Mouse (Mus musculus): ENCODE results near the gene Aldh4a1. TPM values are rescaled to one million over a fixed set of nuclear protein-coding genes. Genes with fewer than 3 reads are reported as not detected.

Aldh4a1 gene
- polyA plus RNA-seq, 1 experiment, result 26.5 TPM

DNA sequence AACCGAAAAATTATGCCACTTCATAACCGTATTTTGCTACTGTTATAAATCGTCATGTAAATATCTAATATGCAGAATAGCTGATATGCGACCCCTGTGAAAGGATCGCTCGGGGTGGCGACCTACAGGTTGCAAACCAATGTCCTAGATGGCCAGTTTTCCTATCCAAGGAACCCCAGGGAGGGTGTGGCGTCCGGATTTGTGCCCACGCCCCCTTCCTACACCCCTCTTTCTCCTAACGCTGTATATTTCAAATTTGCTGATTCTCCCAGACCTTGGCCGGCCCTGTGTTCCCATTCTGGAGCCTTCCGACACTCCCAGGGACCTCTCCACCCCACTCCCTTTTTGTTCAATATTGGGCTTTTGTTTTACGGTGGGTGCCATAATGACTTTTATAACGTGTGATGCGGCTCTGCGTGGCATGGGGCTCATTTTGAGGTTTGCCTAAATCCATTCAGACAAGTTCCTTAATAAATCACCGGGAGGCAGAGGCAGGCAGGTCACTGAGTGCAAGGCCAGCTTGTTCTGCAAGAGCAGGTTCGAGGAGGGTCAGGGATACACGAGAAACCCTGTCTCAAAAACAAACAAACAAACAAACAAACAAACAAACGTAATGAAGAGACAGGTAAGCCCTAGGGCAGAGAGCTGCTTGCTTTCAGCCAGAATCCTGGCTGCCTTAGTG lies 909 bp downstream of the Aldh4a1 start:
- no peak for DNase-seq (ENCODE audit: low spot score)

GRCm38 (mm10) chr4:139624116-139624489 lies 1.4 kb downstream of the Aldh4a1 start:
- DNase-seq (ENCODE audit: low spot score), result no peak

DNA sequence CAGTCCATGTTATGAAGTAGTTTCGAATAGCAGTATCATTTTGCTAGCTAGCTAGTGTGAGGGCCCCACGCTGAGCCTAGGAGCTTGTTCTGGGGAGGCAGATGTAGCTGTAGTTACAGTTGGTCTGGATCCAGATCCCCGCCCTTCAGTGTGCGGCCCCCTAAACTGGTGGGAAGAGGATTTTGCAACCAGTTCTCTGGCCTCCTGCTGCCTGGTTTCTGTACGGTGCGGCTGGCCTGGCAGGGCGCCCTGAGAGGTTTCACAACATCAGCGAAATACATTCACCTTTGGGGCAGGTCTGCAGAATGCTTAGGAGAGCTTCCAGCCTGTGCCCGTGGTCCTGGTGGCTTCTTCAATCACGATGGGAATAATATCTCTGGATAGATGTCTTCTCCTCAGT lies 2.0 kb downstream of the Aldh4a1 start:
- no peak for DNase-seq (ENCODE audit: low spot score)

DNA sequence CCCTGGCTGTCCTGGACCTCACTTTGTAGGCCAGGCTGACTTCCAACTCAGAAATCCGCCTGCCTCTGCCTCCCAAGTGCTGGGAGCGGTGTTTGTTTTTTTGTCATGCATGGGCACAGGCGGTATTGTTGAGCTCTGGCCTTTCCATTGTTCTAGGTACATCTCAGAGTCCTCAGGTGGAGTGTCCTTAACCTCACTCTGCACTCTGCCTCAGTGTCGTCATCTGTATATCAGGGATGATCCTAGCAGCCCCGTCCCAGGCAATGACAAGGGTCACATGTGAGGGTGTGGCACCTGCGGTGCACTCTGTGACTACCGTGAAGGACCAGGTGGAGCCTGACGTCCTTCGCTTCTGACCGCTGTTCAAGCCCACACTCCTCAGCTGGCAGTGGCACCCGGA lies 4.7 kb downstream of the Aldh4a1 start:
- no peak for DNase-seq (ENCODE audit: low spot score)

DNA sequence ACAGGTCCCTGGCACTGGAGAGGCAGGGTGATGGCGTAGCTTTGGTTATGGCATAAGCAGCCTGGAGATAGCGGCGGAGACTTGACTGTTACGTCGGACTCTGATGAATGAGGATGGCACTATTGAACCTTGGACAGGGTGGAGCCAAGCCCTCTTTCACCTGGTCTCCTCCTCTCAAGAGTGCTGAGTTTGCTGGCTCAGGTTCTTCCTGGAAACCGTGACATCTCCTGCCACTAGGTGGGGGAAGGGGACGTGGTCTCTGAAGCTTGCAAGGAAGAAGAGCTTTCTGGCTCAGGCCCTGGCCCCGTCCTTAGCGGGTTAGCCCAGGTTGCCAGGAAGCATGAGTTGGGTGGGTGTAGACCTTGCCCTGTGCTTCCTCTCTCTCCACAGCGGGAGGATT lies 7.5 kb downstream of the Aldh4a1 start:
- no peak for DNase-seq (ENCODE audit: low spot score)

DNA sequence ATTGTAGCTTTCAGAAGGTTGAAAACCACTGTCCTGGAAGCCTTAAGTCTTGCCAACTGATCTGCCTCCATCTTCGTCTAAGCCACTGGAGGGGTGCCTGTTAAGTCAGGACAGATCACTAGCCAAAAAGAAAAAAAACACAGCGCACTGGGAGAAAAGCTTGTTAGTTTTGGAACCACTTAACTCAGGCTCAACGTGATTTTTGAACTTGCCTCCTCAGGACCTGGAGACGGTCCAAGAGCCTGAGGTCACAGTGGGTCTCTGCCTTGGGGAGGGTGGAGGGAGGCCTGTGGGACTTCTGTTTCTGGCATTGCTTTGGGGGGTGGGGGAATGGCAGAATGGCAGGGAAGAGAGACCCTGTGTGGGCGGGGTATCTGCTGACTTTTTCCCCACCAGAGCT lies 8.5 kb downstream of the Aldh4a1 start:
- no peak for DNase-seq (ENCODE audit: low spot score)

DNA sequence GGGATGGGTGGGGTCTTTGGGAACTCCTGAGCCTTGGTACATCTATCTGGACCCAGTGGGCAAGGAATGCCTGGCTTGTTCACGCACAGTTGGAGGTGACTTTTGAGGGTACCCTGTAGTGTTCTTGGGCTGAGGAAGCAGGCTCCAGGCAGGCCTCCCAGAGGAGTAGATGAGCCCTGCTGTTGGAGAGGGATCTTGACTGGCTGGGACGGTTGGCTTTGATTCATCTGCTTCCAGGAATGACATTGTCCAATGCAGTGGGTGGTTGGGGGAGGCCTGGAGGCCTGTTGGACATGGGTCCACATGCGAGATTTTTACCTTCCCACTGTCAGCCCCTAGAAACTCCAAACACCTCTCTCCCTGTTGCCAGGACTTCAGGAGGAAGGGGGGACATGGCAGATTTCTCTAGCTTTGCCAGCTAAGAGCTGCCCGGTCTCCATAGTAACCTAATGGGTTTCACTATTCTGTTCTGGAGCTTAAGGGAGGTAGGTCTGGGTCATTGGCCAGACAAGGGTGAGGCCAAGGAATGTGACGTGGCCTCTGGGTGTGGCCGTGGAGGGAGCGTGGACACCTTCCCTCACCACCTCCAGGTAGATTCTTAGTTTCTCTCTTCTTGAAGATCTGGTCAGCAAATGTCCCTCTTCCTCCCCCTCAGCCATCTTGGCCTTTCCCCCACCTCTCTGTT lies 9.0 kb downstream of the Aldh4a1 start:
- DNase-seq (ENCODE audit: low spot score), result no peak

GRCm38 (mm10) chr4:139632254-139632580 lies 9.6 kb downstream of the Aldh4a1 start:
- DNase-seq (ENCODE audit: low spot score), result no peak

GRCm38 (mm10) chr4:139636373-139636772 lies 13.7 kb downstream of the Aldh4a1 start:
- DNase-seq (ENCODE audit: low spot score), result no peak

DNA sequence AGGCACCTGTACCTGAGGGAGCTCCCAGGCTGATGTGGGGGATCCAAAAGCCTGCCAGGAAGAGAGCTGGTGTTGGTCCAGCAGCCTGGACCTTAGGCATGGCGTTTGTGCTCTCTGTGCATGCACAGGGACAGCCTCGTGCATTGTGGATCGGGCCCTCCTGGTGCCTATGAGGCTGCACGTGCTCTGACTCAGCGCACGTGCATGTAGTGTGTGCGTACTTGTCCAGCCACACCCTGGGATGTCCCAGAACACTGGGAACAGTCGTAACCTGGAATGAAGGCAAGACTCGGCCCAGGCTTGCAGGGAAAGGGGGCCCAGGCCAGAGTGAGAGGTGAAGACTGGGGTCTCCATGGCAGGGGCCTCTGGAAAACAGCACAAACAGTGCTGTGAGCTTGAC lies 15.2 kb downstream of the Aldh4a1 start:
- DNase-seq (ENCODE audit: low spot score), result no peak

DNA sequence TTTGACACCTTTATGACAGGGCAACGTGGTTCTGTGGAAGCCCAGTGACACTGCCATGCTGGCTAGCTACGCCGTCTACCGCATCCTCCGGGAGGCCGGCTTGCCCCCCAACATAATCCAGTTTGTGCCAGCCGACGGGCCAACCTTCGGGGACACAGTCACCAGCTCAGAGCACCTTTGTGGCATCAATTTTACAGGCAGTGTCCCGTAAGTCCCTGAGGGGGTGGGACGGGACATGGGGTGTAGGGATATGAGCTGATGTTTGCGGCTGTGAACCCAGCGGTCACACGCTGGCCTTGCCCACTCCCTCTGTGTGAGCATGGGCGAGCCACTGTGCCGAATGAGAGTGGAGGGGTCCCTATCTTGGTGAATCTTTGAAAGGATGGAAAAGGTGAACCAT lies 15.7 kb downstream of the Aldh4a1 start:
- no peak for DNase-seq (ENCODE audit: low spot score)

- no peak for DNase-seq (ENCODE audit: low spot score)
Observed at GRCm38 (mm10) chr4:139639801-139640200, 17.1 kb downstream of the Aldh4a1 start.

GRCm38 (mm10) chr4:139640333-139640732 lies 17.7 kb downstream of the Aldh4a1 start:
- DNase-seq (ENCODE audit: low spot score), result no peak

DNA sequence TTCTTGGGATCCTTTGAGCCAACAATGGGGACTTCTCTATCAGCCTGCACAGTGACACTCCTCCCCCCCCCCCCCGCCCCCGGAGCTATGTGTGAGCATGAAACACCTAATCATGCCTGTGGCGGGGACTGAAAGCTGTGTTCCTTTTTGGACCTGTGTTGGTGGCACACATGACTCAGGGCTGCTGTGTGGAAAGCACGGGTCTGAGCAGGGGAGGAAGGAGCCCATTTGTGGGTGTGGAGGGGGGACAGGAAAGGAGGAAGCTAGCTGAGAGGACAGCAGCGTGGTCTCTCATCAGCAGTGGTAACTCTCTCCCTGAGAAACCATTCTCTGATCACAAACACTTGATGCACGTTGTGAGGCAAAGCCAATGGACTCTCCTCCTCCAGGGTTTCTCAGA lies 18.1 kb downstream of the Aldh4a1 start:
- DNase-seq (ENCODE audit: low spot score), result no peak

DNA sequence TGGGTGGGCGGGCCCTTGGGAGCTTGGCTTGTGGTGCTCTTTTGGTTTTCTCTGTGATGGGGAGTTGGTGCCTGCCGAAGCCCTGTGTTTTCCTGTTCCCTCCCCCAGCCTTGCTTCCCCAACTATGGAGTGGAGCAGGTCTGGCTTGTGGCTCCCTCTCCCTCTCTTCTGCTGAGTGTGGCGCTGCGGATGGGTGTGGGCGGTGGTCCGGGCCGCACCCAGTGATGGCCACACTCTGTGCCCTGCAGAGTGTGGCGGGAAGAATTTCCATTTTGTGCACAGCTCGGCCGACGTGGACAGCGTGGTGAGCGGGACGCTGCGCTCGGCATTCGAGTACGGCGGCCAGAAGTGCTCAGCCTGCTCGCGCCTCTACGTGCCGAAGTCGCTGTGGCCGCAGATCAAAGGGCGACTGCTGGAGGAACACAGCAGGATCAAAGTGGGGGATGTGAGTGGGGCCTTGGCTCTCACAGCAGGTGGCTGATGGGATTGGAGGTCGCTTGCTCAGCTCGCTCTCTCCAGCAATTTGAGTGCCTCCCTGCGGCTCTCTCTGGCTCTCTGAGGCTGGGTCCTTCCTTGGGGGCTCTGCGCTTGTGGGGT lies 19.3 kb downstream of the Aldh4a1 start:
- no peak for DNase-seq (ENCODE audit: low spot score)

- DNase-seq (ENCODE audit: low spot score), result peak; percentile 66
Observed at GRCm38 (mm10) chr4:139643972-139644371, 21.3 kb downstream of the Aldh4a1 start.

GRCm38 (mm10) chr4:139646916-139647315 lies 24.2 kb downstream of the Aldh4a1 start:
- DNase-seq (ENCODE audit: low spot score), result no peak

GRCm38 (mm10) chr4:139650086-139650743 lies 27.5 kb downstream of the Aldh4a1 start:
- DNase-seq (ENCODE audit: low spot score), result no peak

GRCm38 (mm10) chr4:139650907-139651306 lies 28.2 kb downstream of the Aldh4a1 start:
- DNase-seq (ENCODE audit: low spot score), result no peak

DNA sequence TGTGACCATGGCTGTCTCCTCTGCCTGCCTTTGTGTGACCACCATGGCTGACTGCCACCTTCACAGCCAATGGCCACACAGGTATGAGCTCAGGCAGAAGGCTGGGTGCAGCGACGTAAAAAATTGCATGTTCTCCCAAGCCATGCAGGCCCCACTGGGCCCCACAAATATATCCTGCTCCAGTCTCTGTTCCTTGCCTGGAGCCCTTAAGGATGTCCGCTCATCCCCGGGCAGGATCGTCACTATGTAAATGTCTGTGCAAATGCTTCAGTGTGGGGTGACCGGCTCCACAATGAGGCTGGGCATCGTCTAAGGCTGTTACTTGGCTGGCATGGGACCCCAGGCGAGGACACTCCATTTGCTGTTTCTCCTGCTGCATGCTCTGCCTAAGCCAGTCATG lies 30.6 kb downstream of the Aldh4a1 start, which contains the start of gene Tas1r2:
TSS of gene Tas1r2 (plus strand) at position 301 of the 400 bp plus-strand sequence.
- DNase-seq (ENCODE audit: low spot score), result no peak

DNA sequence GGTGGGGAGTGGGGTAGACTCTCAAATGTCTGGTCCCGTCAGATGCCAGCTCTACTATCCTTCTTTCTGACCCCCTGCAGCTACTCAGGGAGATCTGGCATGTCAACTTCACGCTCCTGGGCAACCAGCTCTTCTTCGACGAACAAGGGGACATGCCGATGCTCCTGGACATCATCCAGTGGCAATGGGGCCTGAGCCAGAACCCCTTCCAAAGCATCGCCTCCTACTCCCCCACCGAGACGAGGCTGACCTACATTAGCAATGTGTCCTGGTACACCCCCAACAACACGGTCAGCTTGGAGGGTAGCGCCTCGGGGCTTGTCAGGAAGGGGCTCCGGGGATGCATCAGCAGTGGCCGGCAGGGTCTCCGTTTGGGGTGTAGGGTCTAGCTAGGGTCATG lies 39.2 kb downstream of the Aldh4a1 start:
- no peak for DNase-seq (ENCODE audit: low spot score)

DNA sequence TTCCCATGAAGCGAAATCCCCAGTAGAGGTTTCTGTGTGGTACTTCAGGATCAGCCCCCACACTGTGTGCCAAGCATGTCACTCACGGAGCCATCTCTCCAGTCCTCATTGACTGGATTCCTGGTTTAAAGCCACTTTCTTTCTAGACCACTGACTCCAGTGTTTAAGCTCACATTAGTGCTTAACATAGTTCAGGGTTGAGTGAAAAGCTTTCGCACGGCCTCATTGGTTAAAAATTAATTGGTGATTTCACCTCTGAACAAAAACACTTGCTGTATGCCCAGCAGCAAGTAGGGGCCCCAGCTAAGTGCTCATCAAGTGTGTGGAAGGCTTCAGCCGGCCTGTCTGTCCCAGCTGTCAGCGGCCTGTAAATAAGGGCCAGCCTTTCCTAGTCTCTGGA lies 45.0 kb downstream of the Aldh4a1 start:
- DNase-seq (ENCODE audit: low spot score), result no peak

DNA sequence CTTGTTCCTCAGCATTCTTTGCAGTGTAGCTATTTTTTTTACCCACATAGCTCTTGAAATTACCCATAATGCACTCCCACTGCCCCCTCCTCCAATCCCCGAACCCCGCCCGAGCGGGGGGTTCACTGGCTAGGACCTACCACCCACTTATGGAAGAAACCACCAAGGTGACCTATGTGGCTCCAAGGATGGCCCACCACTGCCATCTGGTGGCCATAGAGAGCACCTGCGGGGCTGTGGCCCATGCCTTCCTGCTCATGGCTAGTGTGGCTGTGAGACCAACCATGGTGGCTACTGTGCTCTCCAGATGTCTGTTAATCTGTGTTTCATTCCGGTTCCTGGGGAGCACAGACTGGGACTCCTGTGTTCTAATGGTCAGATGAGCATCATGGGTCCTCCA lies 47.2 kb downstream of the Aldh4a1 start:
- peak; percentile 36 for DNase-seq (ENCODE audit: low spot score)

All from urinary bladder, adult 2 months (tissue).